Mouse (Mus musculus) liver, embryonic 13.5 days (tissue): ENCODE measurements around the gene Sumo3. TPM values are rescaled to one million over a fixed set of nuclear protein-coding genes. Genes with fewer than 3 reads are reported as not detected.

ENCODE experiments used
- ATAC-seq: fragments of 200-750 bp; cut with Nextera tagmentation; 2 replicates; pipeline ENCODE4 v1.8.0; 2017; ENCODE audit warnings: low read depth, mild to moderate bottlenecking, moderate number of reproducible peaks, moderate library complexity
- DNase-seq: peaks from one replicate; pipeline ENCODE4 v3.0.0; 2022
- H3K27ac ChIP-seq: fragments of 300-500 bp; sonication (generic); 2 replicates; pipeline ENCODE4 v1.5.1; 2015; ENCODE audit warnings: moderate library complexity, mild to moderate bottlenecking, inconsistent platforms
- H3K27me3 ChIP-seq: fragments of 300-500 bp; sonication (generic); 2 replicates; pipeline ENCODE4 v1.6.1; 2015; ENCODE audit warnings: mild to moderate bottlenecking, inconsistent platforms
- H3K36me3 ChIP-seq: fragments of 300-500 bp; sonication (generic); 2 replicates; pipeline ENCODE4 v1.6.1; 2015; ENCODE audit warnings: mild to moderate bottlenecking, inconsistent platforms
- H3K4me1 ChIP-seq: fragments of 300-500 bp; sonication (generic); replicated peaks from 2 replicates; pipeline ENCODE4 v1.6.1; 2015; ENCODE audit warnings: inconsistent platforms
- H3K4me2 ChIP-seq: fragments of 300-500 bp; sonication (generic); 2 replicates; pipeline ENCODE4 v1.6.1; 2015; ENCODE audit warnings: inconsistent platforms, mild to moderate bottlenecking, moderate library complexity
- H3K4me3 ChIP-seq: fragments of 300-500 bp; sonication (generic); replicated peaks from 2 replicates; pipeline ENCODE4 v1.5.1; 2015; ENCODE audit warnings: mild to moderate bottlenecking, inconsistent platforms
- H3K9ac ChIP-seq: fragments of 300-500 bp; sonication (generic); 2 replicates; pipeline ENCODE4 v1.6.1; 2015; ENCODE audit warnings: mild to moderate bottlenecking, inconsistent platforms
- H3K9me3 ChIP-seq: fragments of 300-500 bp; sonication (generic); replicated peaks from 2 replicates; pipeline ENCODE4 v1.6.1; 2016; ENCODE audit warnings: inconsistent platforms
- WGBS: fragments of 180-500 bp; shearing (Covaris S2); methylation state at CpG from one replicate; pipeline ENCODE4 v1.1.7; 2015; ENCODE audit not compliant: insufficient replicate concordance; 5-methylcytosine and 5-hydroxymethylcytosine counted together
- polyA plus RNA-seq: library from polyadenylated mRNA; unstranded; fragments of >200 nt; fragmentation: Nextera tagmentation; extraction: Ambion mirVana; gene quantifications from 2 replicates; pipeline ENCODE4 v1.2.1, GENCODE M21; 2015

Sumo3 gene
- polyA plus RNA-seq, 1 experiment from 2014 or later, result 118 TPM

GRCm38 (mm10) chr10:77573162-77573561 lies 32.7 kb upstream of the Sumo3 start:
- 59% methylated on average over 1 of the region's 1 CpGs for WGBS
- ATAC-seq, result no peak

GRCm38 (mm10) chr10:77580027-77580920 lies 25.6 kb upstream of the Sumo3 start:
- H3K9me3 ChIP-seq, result no peaks in the 10 kb centered on the region
- no peaks in the 10 kb centered on the region for H3K36me3 ChIP-seq
- no peak overlapping the region for H3K27ac ChIP-seq
- H3K4me3 ChIP-seq, result peak overlapping the region; percentile 80; the same call in 1 of the 2 replicates
- H3K9ac ChIP-seq, result no peak overlapping the region
- no peaks in the 10 kb centered on the region for H3K27me3 ChIP-seq
- no peak for ATAC-seq
- WGBS, result 56% methylated on average over 10 of the region's 10 CpGs
- H3K4me1 ChIP-seq, result peaks cover 37% of the 10 kb centered on the region
- DNase-seq, result no peak
- H3K4me2 ChIP-seq, result peak overlapping the region; percentile 92

More at GRCm38 (mm10) chr10:77573162-77573561, 32.7 kb upstream of the Sumo3 start:
- peaks cover 19% of the 10 kb centered on the region for H3K4me1 ChIP-seq
- H3K4me2 ChIP-seq, result no peak overlapping the region
- no peak overlapping the region for H3K9ac ChIP-seq
- no peaks in the 10 kb centered on the region for H3K36me3 ChIP-seq
- H3K27ac ChIP-seq, result no peak overlapping the region
- H3K4me3 ChIP-seq, result no peak overlapping the region
- H3K9me3 ChIP-seq, result no peaks in the 10 kb centered on the region
- no peak for DNase-seq
- 0 out of 2 replicates have a peak, but pooled peaks cover 2% of the 10 kb centered on the region for H3K27me3 ChIP-seq

GRCm38 (mm10) chr10:77581023-77581407 lies 24.9 kb upstream of the Sumo3 start:
- no peak for DNase-seq
- Histone ChIP-seq H3K9me3 (no peaks in the 10 kb centered on the region), H3K4me2 (peak overlapping the region; percentile 92), H3K9ac (peak overlapping the region; percentile 77), H3K27me3 (no peaks in the 10 kb centered on the region), H3K36me3 (peaks cover 5% of the 10 kb centered on the region; the same call in 1 of the 2 replicates), H3K27ac (peak overlapping the region; percentile 98), H3K4me1 (peaks cover 44% of the 10 kb centered on the region), H3K4me3 (peak overlapping the region; percentile 80)
- WGBS, result 4% methylated on average over 8 of the region's 8 CpGs
- ATAC-seq, result no peak

GRCm38 (mm10) chr10:77581408-77582284 lies 24.3 kb upstream of the Sumo3 start, which contains the start of gene Pttg1ip:
Gene Pttg1ip (plus strand): TSS chr10:77581720.
- ATAC-seq, result peak; percentile 94
- peak within 1 kb of the TSS; percentile 92 for H3K4me2 ChIP-seq
- H3K4me3 ChIP-seq, result peak within 1 kb of the TSS; percentile 80
- H3K4me1 ChIP-seq, result peaks cover 50% of the 10 kb centered on the region
- H3K27ac ChIP-seq, result peak within 1 kb of the TSS; percentile 98
- peak; percentile 95 for DNase-seq
- H3K9ac ChIP-seq, result peak within 1 kb of the TSS; percentile 85
- no peaks in the 10 kb centered on the region for H3K9me3 ChIP-seq
- peaks cover 10% of the 10 kb centered on the region for H3K36me3 ChIP-seq
- WGBS, result under 1% methylated on average over 64 of the region's 64 CpGs
- H3K27me3 ChIP-seq, result no peaks in the 10 kb centered on the region

- Histone ChIP-seq H3K4me3 (peak overlapping the region; percentile 80), H3K27ac (peak overlapping the region; percentile 98), H3K9ac (peak overlapping the region; percentile 85), H3K27me3 (no peaks in the 10 kb centered on the region), H3K36me3 (peaks cover 16% of the 10 kb centered on the region), H3K4me2 (peak overlapping the region; percentile 92), H3K4me1 (peaks cover 56% of the 10 kb centered on the region), H3K9me3 (no peaks in the 10 kb centered on the region)
- DNase-seq, result no peak
- peak; percentile 6; the same call in 1 of the 2 replicates for ATAC-seq
- 5% methylated on average over 8 of the region's 8 CpGs for WGBS
Observed at GRCm38 (mm10) chr10:77582285-77582618, 23.6 kb upstream of the Sumo3 start.

GRCm38 (mm10) chr10:77583795-77584422 lies 22.0 kb upstream of the Sumo3 start:
- ATAC-seq, result no peak
- H3K4me1 ChIP-seq, result peaks cover 73% of the 10 kb centered on the region
- peak overlapping the region; percentile 85 for H3K9ac ChIP-seq
- no peaks in the 10 kb centered on the region for H3K9me3 ChIP-seq
- 22% methylated on average over 10 of the region's 10 CpGs for WGBS
- H3K4me3 ChIP-seq, result peak overlapping the region; percentile 80
- H3K27me3 ChIP-seq, result no peaks in the 10 kb centered on the region
- peaks cover 32% of the 10 kb centered on the region for H3K36me3 ChIP-seq
- DNase-seq, result peak; percentile 19
- peak overlapping the region; percentile 73 for H3K27ac ChIP-seq
- peak overlapping the region; percentile 92 for H3K4me2 ChIP-seq

GRCm38 (mm10) chr10:77586637-77587036 lies 19.3 kb upstream of the Sumo3 start:
- no peaks in the 10 kb centered on the region for H3K27me3 ChIP-seq
- H3K4me1 ChIP-seq, result peaks cover 86% of the 10 kb centered on the region
- no peak overlapping the region for H3K4me3 ChIP-seq
- no peaks in the 10 kb centered on the region for H3K9me3 ChIP-seq
- no peak overlapping the region for H3K4me2 ChIP-seq
- WGBS, result 77% methylated on average over 3 of the region's 3 CpGs
- H3K9ac ChIP-seq, result 0 out of 2 replicates have a peak overlapping the region, but pooled peaks have one; percentile 3
- H3K36me3 ChIP-seq, result peaks cover 56% of the 10 kb centered on the region
- no peak overlapping the region for H3K27ac ChIP-seq
- ATAC-seq (no peak), DNase-seq (no peak)

GRCm38 (mm10) chr10:77587091-77587775 lies 18.7 kb upstream of the Sumo3 start:
- 0 out of 2 replicates have a peak overlapping the region, but pooled peaks have one; percentile 3 for H3K9ac ChIP-seq
- peak overlapping the region; percentile 43; the same call in 1 of the 2 replicates for H3K27ac ChIP-seq
- WGBS, result 82% methylated on average over 6 of the region's 6 CpGs
- no peaks in the 10 kb centered on the region for H3K9me3 ChIP-seq
- no peaks in the 10 kb centered on the region for H3K27me3 ChIP-seq
- peaks cover 61% of the 10 kb centered on the region for H3K36me3 ChIP-seq
- H3K4me3 ChIP-seq, result no peak overlapping the region
- H3K4me1 ChIP-seq, result peaks cover 87% of the 10 kb centered on the region
- ATAC-seq, result no peak
- H3K4me2 ChIP-seq, result no peak overlapping the region
- DNase-seq, result no peak

- no peak overlapping the region for H3K4me3 ChIP-seq
- no peaks in the 10 kb centered on the region for H3K9me3 ChIP-seq
- peaks cover 79% of the 10 kb centered on the region for H3K4me1 ChIP-seq
- no peaks in the 10 kb centered on the region for H3K27me3 ChIP-seq
- ATAC-seq (no peak), DNase-seq (no peak)
- no peak overlapping the region for H3K4me2 ChIP-seq
- WGBS, result 79% methylated on average over 2 of the region's 2 CpGs
- peaks cover 69% of the 10 kb centered on the region for H3K36me3 ChIP-seq
- no peak overlapping the region for H3K9ac ChIP-seq
- H3K27ac ChIP-seq, result 0 out of 2 replicates have a peak overlapping the region, but pooled peaks have one; percentile 18
Observed at GRCm38 (mm10) chr10:77588036-77588435, 17.9 kb upstream of the Sumo3 start.

- Histone ChIP-seq H3K27me3 (no peaks in the 10 kb centered on the region), H3K4me3 (no peak overlapping the region), H3K36me3 (peaks cover 80% of the 10 kb centered on the region), H3K9me3 (no peaks in the 10 kb centered on the region), H3K9ac (no peak overlapping the region), H3K4me2 (no peak overlapping the region), H3K27ac (peak overlapping the region; percentile 83), H3K4me1 (peaks cover 68% of the 10 kb centered on the region)
- no peak for ATAC-seq
- DNase-seq, result no peak
- 20% methylated on average over 7 of the region's 7 CpGs for WGBS
Observed at GRCm38 (mm10) chr10:77589117-77589516, 16.8 kb upstream of the Sumo3 start.
